Mouse (Mus musculus) neural tube, embryonic 13.5 days (tissue): ENCODE measurements around the gene Ascc2. TPM values are rescaled to one million over a fixed set of nuclear protein-coding genes. Genes with fewer than 3 reads are reported as not detected.

Source experiments
- ATAC-seq: fragments of 200-750 bp; cut with Nextera tagmentation; 2 replicates; pipeline ENCODE4 v1.8.0; 2017; ENCODE audit warnings: low read depth, mild to moderate bottlenecking, moderate TSS enrichment, moderate library complexity
- H3K27ac ChIP-seq: fragments of 300-500 bp; sonication (generic); replicated peaks from 2 replicates; pipeline ENCODE4 v1.5.1; 2015; ENCODE audit warnings: moderate library complexity, mild to moderate bottlenecking, inconsistent platforms
- H3K27me3 ChIP-seq: fragments of 300-500 bp; sonication (generic); 2 replicates; pipeline ENCODE4 v1.6.1; 2015; ENCODE audit warnings: mild to moderate bottlenecking, inconsistent platforms
- H3K36me3 ChIP-seq: fragments of 300-500 bp; sonication (generic); 2 replicates; pipeline ENCODE4 v1.6.1; 2015; ENCODE audit warnings: mild to moderate bottlenecking, inconsistent platforms
- H3K4me1 ChIP-seq: fragments of 300-500 bp; sonication (generic); replicated peaks from 2 replicates; pipeline ENCODE4 v1.6.1; 2015; ENCODE audit warnings: inconsistent platforms
- H3K4me2 ChIP-seq: fragments of 300-500 bp; sonication (generic); 2 replicates; pipeline ENCODE4 v1.6.1; 2015; ENCODE audit warnings: inconsistent platforms, mild to moderate bottlenecking, moderate library complexity
- H3K4me3 ChIP-seq: fragments of 300-500 bp; sonication (generic); 2 replicates; pipeline ENCODE4 v1.5.1; 2015; ENCODE audit warnings: mild to moderate bottlenecking, inconsistent platforms
- H3K9ac ChIP-seq: fragments of 300-500 bp; sonication (generic); 2 replicates; pipeline ENCODE4 v1.6.1; 2015; ENCODE audit warnings: moderate library complexity, mild to moderate bottlenecking, inconsistent platforms
- H3K9me3 ChIP-seq: fragments of 300-500 bp; sonication (generic); 2 replicates; pipeline ENCODE4 v1.6.1; 2016; ENCODE audit warnings: inconsistent platforms
- WGBS: fragments of 180-500 bp; shearing (Covaris S2); methylation state at CpG from one replicate; pipeline ENCODE4 v1.1.7; 2015; 5-methylcytosine and 5-hydroxymethylcytosine counted together
- polyA plus RNA-seq: library from polyadenylated mRNA; unstranded; fragments of >200 nt; fragmentation: Nextera tagmentation; extraction: Ambion mirVana; gene quantifications from 2 replicates; pipeline ENCODE4 v1.2.1, GENCODE M21; 2015

The Ascc2 gene
- polyA plus RNA-seq, 1 experiment from 2014 or later = 22.3 TPM

DNA sequence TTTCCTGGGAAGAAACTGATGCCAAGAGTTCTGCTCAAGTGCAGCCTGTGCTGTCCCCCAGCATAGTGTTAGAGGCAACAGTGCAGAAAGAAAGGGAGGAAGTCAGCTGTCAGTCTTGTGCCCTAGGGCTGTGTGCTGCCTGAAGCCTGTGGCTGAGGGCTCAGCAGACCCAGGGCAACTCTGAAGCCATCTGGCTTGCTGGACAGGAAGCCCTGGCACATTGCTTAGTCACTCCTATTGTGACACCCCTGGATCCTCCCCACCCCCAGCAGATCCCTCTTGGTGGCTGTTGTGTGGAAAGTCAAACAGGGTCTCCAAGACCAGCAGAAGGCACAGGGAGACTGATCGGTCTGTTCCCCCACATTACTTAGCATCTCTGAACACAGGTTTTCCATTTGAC is 37.0 kb downstream of the Ascc2 start:
- H3K4me2 ChIP-seq = no peak overlapping the region
- WGBS = 100% methylated on average over 1 of the region's 1 CpGs
- no peaks in the 10 kb centered on the region for H3K9me3 ChIP-seq
- H3K27me3 ChIP-seq = no peaks in the 10 kb centered on the region
- H3K4me1 ChIP-seq = no peaks in the 10 kb centered on the region
- ATAC-seq = no peak
- H3K9ac ChIP-seq = no peak overlapping the region
- no peak overlapping the region for H3K27ac ChIP-seq
- peaks cover 64% of the 10 kb centered on the region for H3K36me3 ChIP-seq
- H3K4me3 ChIP-seq = no peak overlapping the region

DNA sequence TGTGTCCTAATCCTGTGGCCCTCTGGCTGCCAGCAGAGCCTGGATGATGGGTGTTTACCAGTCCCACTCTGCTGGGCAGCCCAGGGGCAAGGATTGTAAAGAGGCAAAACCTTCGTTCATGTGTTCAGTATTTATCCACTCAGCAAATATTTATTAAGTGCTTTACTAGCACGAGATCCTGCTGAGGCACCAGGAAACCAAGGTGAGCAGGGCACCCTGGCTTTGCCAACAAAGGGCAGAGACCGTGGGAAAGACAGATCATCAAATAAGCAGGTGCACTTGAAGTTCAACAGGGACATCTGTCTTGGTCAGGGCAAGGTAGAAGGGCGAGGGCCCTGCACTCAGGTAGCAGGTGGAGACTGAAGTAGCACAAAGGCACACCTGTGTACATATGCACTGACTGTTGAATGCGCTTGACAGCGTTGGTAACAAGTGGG is 37.6 kb downstream of the Ascc2 start:
- H3K36me3 ChIP-seq = peaks cover 63% of the 10 kb centered on the region
- no peak overlapping the region for H3K27ac ChIP-seq
- peaks cover 4% of the 10 kb centered on the region; the same call in 1 of the 2 replicates for H3K4me1 ChIP-seq
- H3K9ac ChIP-seq = no peak overlapping the region
- H3K9me3 ChIP-seq = no peaks in the 10 kb centered on the region
- no peaks in the 10 kb centered on the region for H3K27me3 ChIP-seq
- no peak overlapping the region for H3K4me3 ChIP-seq
- no peak overlapping the region for H3K4me2 ChIP-seq
- no peak for ATAC-seq
- 89% methylated on average over 6 of the region's 6 CpGs for WGBS

DNA sequence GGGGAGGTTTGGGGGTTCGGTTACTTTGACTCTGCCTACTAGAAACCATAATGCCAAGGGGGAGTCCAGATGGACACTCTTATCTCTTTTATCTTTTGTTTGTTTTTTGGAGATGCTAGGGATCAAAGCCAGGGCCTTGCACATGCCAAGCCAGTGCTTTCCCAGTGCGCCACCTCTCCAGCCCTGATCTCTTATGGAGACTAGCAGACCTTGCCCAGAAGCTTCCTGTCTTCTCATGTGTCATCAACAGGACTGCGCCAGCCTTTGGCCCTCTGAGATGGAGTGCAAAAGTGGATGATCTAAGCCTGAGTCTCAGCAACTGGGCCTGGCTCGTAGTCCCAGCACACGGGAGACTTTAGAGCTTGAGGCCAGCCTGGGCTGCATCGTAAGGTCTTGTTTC is 38.1 kb downstream of the Ascc2 start:
- peaks cover 63% of the 10 kb centered on the region for H3K36me3 ChIP-seq
- H3K27me3 ChIP-seq = no peaks in the 10 kb centered on the region
- no peak overlapping the region for H3K9ac ChIP-seq
- ATAC-seq = no peak
- 94% methylated on average over 6 of the region's 6 CpGs for WGBS
- H3K4me1 ChIP-seq = peaks cover 5% of the 10 kb centered on the region; the same call in 1 of the 2 replicates
- H3K9me3 ChIP-seq = no peaks in the 10 kb centered on the region
- H3K4me2 ChIP-seq = no peak overlapping the region
- no peak overlapping the region for H3K27ac ChIP-seq
- no peak overlapping the region for H3K4me3 ChIP-seq

DNA sequence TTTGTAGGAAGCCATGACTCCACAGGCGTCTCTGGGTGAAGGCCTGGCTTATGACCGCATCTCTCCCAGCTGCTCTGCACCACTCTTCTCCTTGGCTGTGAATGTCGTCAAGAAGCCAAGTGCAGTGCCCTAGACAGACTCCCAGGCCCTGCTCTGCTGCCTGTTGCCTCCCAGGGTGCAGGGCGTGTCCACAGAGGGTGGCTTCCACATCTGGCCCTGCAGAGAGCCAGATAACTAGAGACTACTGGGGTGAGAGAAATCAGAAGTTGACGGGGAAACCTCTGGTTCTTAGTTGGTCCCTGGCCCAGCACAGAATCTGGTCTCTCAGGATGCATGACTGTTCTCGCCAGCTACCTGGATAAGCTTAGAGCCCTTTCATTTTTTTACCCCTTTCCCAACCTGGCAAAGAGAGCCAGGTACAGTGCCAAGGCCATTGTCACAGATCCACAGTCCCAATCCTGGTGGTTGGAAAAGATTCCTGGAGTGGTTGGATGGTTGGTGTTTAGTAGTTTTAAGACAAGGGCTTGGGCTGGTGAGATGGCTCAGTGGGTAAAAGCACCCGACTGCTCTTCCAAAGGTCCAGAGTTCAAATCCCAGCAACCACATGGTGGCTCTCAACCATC is 39.8 kb downstream of the Ascc2 start:
- Histone ChIP-seq H3K9me3 (no peaks in the 10 kb centered on the region), H3K9ac (no peak overlapping the region), H3K4me1 (peaks cover 5% of the 10 kb centered on the region; the same call in 1 of the 2 replicates), H3K4me2 (no peak overlapping the region), H3K27me3 (no peaks in the 10 kb centered on the region), H3K4me3 (no peak overlapping the region), H3K27ac (no peak overlapping the region), H3K36me3 (peaks cover 71% of the 10 kb centered on the region)
- WGBS = 90% methylated on average over 7 of the region's 7 CpGs
- no peak for ATAC-seq

DNA sequence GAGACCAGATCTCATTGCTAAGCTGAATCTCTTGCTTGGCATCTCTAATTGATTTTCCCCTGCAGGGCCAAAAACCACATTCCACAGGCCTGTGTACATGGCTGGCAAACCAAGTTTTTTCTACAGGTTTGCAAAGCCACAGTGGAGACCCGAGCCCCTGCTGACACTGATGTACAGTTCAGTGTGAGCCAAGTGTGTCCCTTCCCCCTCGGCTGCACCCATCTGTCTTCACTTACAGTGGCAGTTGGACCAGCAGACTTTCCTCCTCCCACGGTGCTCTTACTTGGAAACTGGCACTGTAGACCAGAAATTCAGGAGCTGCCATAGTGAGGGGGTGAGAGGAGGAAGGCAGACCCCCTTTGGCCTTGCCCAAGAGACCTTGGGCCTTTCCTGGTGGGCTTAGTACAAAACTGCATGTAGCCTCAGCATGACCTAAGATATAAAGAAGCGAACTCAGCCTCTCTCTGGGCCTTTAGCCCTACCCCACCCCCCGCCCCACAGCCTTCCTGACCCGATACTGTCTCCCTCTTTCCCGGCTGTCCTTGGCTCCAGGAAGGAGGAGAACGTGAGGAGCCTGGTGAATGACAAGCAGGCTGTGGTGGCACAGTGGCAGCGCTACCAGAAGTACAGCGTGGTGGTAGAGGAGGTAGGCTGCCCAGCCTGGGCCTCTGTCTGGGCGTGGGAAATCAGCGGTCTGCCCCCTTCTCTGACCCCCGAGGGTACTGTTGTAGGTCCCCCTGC is 41.3 kb downstream of the Ascc2 start:
- peaks cover 71% of the 10 kb centered on the region for H3K36me3 ChIP-seq
- peak; percentile 87 for ATAC-seq

DNA sequence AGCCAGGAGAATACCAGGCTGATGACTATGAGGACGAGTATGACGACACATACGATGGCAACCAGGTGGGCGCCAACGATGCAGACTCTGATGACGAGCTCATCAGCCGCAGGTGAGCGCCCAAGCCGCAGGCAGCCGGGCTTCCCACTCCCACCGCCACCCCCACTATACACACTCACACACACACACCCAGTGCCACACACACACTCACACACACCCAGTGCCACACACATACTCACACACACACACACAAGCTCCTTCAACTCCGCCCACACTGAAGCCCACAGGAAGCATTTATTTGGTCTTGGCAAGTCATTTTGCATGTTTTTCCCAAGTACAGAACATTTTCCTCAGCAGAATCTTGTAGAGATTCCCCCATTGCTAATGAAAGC is 41.9 kb downstream of the Ascc2 start:
- 89% methylated on average over 12 of the region's 12 CpGs for WGBS
- ATAC-seq = 0 out of 2 replicates have a peak, but pooled peaks have one; percentile 25
- H3K27ac ChIP-seq = 0 out of 2 replicates have a peak overlapping the region, but pooled peaks have one; percentile 33

More for the DNA sequence above, 41.3 kb downstream of the Ascc2 start:
- WGBS = 75% methylated on average over 13 of the region's 13 CpGs
- no peak overlapping the region for H3K4me2 ChIP-seq
- no peak overlapping the region for H3K4me3 ChIP-seq
- no peak overlapping the region for H3K9ac ChIP-seq
- H3K4me1 ChIP-seq = peaks cover 5% of the 10 kb centered on the region; the same call in 1 of the 2 replicates
- H3K27me3 ChIP-seq = no peaks in the 10 kb centered on the region
- H3K9me3 ChIP-seq = no peaks in the 10 kb centered on the region
- H3K27ac ChIP-seq = 0 out of 2 replicates have a peak overlapping the region, but pooled peaks have one; percentile 33

DNA sequence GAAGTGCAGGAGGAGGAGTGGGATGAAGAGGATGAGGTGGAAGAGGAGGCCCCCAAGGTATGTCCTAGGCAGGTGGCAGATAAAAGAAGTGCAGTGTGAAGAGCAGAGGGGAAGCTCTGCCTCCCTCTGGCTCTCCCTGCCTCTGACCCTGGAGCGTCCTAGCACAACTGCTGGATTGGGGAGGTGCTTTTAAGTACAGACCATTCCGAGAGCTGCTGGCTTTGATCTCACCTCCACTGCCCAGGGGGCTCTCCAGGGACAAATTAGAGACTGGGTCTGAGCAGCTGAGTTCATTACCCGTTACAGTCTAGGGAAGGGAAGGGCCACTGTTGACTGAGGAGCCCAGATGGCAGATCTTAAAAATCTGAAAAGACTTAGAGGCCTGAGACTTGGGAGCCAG is 42.6 kb downstream of the Ascc2 start:
- no peak overlapping the region for H3K4me2 ChIP-seq
- no peak overlapping the region for H3K27ac ChIP-seq
- no peak overlapping the region for H3K4me3 ChIP-seq
- no peaks in the 10 kb centered on the region for H3K9me3 ChIP-seq
- no peak for ATAC-seq
- H3K9ac ChIP-seq = no peak overlapping the region
- H3K36me3 ChIP-seq = peaks cover 59% of the 10 kb centered on the region
- WGBS = 28% methylated on average over 3 of the region's 3 CpGs
- peaks cover 5% of the 10 kb centered on the region; the same call in 1 of the 2 replicates for H3K4me1 ChIP-seq
- no peaks in the 10 kb centered on the region for H3K27me3 ChIP-seq

More for the DNA sequence above, 41.9 kb downstream of the Ascc2 start:
- Histone ChIP-seq H3K4me3 (no peak overlapping the region), H3K36me3 (peaks cover 66% of the 10 kb centered on the region), H3K4me1 (peaks cover 5% of the 10 kb centered on the region; the same call in 1 of the 2 replicates), H3K9ac (no peak overlapping the region), H3K9me3 (no peaks in the 10 kb centered on the region), H3K27me3 (no peaks in the 10 kb centered on the region), H3K4me2 (no peak overlapping the region)

DNA sequence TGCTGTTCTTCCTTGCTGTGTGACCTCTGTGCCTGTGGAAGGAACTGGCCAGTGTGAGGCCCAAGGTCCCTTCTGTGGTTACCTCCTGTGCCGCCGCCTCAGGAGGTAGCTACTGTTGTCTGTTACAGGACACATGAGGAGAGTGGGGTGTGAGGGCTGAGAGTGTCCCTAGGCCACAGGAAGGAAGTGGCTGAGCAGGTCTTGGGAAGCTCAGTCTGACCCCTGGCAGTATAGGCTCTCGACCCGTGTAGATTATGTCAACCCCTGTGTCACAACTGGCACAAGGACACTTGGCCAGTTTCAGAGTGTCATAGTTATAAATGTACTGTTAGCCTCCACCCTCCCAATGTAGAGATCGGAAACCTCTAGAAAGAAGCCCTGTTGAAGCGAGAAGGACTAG is 46.0 kb downstream of the Ascc2 start:
- Histone ChIP-seq H3K36me3 (peaks cover 44% of the 10 kb centered on the region), H3K9me3 (no peaks in the 10 kb centered on the region), H3K9ac (no peak overlapping the region), H3K27me3 (no peaks in the 10 kb centered on the region), H3K4me3 (no peak overlapping the region), H3K27ac (no peak overlapping the region), H3K4me1 (peaks cover 5% of the 10 kb centered on the region; the same call in 1 of the 2 replicates), H3K4me2 (no peak overlapping the region)
- 90% methylated on average over 6 of the region's 6 CpGs for WGBS
- no peak for ATAC-seq

DNA sequence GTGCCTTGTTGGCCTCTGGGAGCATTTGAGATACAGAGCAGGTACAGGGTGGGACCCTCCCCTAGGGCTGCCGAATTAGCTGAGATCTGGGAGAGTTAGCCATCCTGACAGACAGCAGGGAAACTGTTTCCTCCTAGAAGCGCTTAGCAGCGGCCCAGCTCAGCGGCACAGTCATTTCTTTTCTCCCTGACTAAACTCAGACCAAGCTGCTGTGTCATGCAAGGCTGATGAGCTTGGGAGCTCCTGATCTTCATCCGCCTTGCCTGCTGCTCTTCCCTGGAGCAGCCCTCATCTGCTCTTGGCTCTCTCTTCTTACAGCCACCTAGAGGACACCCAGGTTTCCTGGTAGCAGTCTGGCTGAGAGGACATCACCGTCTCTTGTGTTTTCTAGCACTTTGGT is 46.6 kb downstream of the Ascc2 start:
- Histone ChIP-seq H3K27ac (no peak overlapping the region), H3K36me3 (peaks cover 41% of the 10 kb centered on the region), H3K9ac (no peak overlapping the region), H3K9me3 (no peaks in the 10 kb centered on the region), H3K4me1 (peaks cover 5% of the 10 kb centered on the region; the same call in 1 of the 2 replicates), H3K4me3 (no peak overlapping the region), H3K4me2 (no peak overlapping the region), H3K27me3 (no peaks in the 10 kb centered on the region)
- ATAC-seq = no peak
- whole genome bisulfite sequencing = 66% methylated on average over 6 of the region's 6 CpGs

DNA sequence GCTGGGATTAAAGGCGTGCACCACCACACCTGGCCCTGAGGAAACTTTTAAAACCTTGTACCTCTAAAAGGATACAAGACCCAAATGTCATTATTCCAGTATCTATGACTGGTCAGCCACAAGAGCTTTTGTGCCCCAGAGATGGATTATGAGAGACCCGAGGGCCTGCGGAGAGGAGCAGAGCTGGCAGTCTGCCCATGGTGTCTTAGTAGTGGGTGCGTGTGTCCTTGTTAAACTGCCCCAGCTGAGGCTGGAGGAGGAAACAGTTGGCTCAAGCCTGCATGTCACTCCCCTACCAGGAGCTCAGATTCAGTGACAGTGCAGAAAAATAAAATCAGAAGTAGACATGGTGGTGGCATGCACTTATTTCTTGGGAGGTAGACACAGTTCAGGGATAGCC is 47.5 kb downstream of the Ascc2 start:
- H3K27me3 ChIP-seq = no peaks in the 10 kb centered on the region
- 70% methylated on average over 4 of the region's 4 CpGs for WGBS
- ATAC-seq = no peak

DNA sequence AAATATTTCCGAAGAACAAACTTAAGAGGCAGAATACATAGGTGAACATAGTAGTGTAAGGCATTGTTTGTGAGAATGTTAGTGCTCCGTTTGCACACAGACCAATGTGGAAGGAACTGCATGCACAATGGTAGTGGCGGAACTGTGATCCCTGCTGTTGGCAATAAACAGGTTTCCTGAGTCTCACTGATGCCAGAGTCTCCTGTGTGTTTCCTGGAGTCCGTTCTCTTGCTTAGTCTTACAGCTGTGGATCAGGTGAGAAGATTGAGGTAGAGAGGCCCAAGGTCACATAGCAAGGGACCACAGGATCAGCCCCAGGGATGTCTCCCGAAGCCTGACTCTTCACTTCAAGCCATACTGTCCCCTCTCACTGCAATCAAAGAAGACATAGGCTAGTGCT is 48.0 kb downstream of the Ascc2 start:
- Histone ChIP-seq H3K4me2 (no peak overlapping the region), H3K4me1 (no peaks in the 10 kb centered on the region), H3K36me3 (peaks cover 34% of the 10 kb centered on the region), H3K9ac (no peak overlapping the region), H3K27ac (no peak overlapping the region), H3K9me3 (no peaks in the 10 kb centered on the region), H3K27me3 (no peaks in the 10 kb centered on the region), H3K4me3 (no peak overlapping the region)
- WGBS = 89% methylated on average over 5 of the region's 5 CpGs
- ATAC-seq = no peak

More for the DNA sequence above, 47.5 kb downstream of the Ascc2 start:
- H3K9me3 ChIP-seq = no peaks in the 10 kb centered on the region
- no peak overlapping the region for H3K9ac ChIP-seq
- no peak overlapping the region for H3K4me2 ChIP-seq
- peaks cover 2% of the 10 kb centered on the region; the same call in 1 of the 2 replicates for H3K4me1 ChIP-seq
- no peak overlapping the region for H3K27ac ChIP-seq
- no peak overlapping the region for H3K4me3 ChIP-seq
- peaks cover 38% of the 10 kb centered on the region for H3K36me3 ChIP-seq

DNA sequence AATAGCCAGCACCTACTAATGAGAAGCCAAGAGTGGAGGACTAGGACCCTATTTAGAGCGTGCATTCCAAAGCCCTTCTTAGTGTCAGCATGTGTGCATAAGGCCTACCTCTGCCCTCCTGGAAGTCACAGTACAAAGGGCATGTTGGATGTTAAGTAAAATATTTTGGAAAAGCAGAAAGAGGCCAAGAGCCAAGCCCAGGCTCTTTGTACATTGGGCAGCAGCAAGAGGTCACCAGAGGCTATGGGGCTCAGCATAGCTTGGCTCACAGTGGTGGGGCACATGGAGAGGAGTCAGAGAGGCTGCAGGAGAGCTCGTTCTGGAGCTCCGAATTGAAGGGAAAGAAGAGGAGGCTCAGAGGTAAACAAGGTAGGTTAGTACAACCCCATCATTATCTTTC is 49.5 kb downstream of the Ascc2 start:
- 71% methylated on average over 3 of the region's 3 CpGs for WGBS
- ATAC-seq = no peak

More for the DNA sequence above, 49.5 kb downstream of the Ascc2 start:
- H3K4me3 ChIP-seq = no peak overlapping the region
- H3K4me1 ChIP-seq = no peaks in the 10 kb centered on the region
- H3K9me3 ChIP-seq = no peaks in the 10 kb centered on the region
- H3K27me3 ChIP-seq = no peaks in the 10 kb centered on the region
- H3K36me3 ChIP-seq = peaks cover 19% of the 10 kb centered on the region
- H3K4me2 ChIP-seq = no peak overlapping the region
- H3K27ac ChIP-seq = no peak overlapping the region
- H3K9ac ChIP-seq = no peak overlapping the region
